Comparison of ENCODE assay signal across 15 mouse cellular contexts in genomic region chr15:61440284-61440683, GRCm38 (mm10).
DNase-seq lines count a peak whose midpoint lies in the region; ATAC-seq lines count a peak whose summit lies in the region.
"Had no signal": no experiment of that assay in that cellular context is flagged by ENCODE, and none has a peak within 500 bp of the region (broad histone marks: within the 10 kb centered on the region; RNA-seq: fewer than 3 reads in every experiment).

No protein-coding gene starts in this region.

- 69% methylated on average over 2 of the region's 2 CpGs for WGBS in heart, embryonic 10.5 days
- WGBS in intestine, embryonic 15.5 days: 80% methylated on average over 2 of the region's 2 CpGs

- no peaks in the 10 kb centered on the region for H3K36me3 ChIP-seq in heart, embryonic 10.5 days
- H3K36me3 ChIP-seq in intestine, embryonic 15.5 days: no peaks in the 10 kb centered on the region
- H3K36me3 ChIP-seq: embryonic facial prominence, embryonic 15.5 days; heart, embryonic 15.5 days; midbrain, embryonic 10.5 days; stomach, embryonic 15.5 days had no signal

- H3K4me1 ChIP-seq in heart, embryonic 10.5 days: no peaks in the 10 kb centered on the region
- no peaks in the 10 kb centered on the region for H3K4me1 ChIP-seq in intestine, embryonic 15.5 days (replicated peaks)
- H3K4me1 ChIP-seq: embryonic facial prominence, embryonic 15.5 days; heart, embryonic 15.5 days; midbrain, embryonic 10.5 days; stomach, embryonic 15.5 days had no signal

- no peak overlapping the region for H3K9ac ChIP-seq in intestine, embryonic 15.5 days
- H3K9ac ChIP-seq: embryonic facial prominence, embryonic 15.5 days; heart, embryonic 15.5 days; stomach, embryonic 15.5 days had no signal

- peak; percentile 14 for DNase-seq in heart, adult 8-10 months (ENCODE audit: low spot score)
- no peak for DNase-seq in heart, embryonic 10.5 days (ENCODE audit: low spot score)
- peak; percentile 59 for DNase-seq in 3T3-L1 (ENCODE audit: low read depth, low spot score)
- DNase-seq in NIH3T3 (ENCODE audit: low read depth): peak; percentile 18
- DNase-seq in kidney, postnatal 10 days: peak; percentile 21
- DNase-seq in layer of hippocampus, adult 18-20 months (ENCODE audit: low spot score in 2 of 2): no peak
- DNase-seq: cerebellum, adult 8-10 months; gastrocnemius, postnatal 36 days; right cerebral cortex, postnatal 4 days had no signal

- H3K27me3 ChIP-seq in heart, embryonic 10.5 days (ENCODE audit: insufficient read depth, poor library complexity, severe bottlenecking): no peaks in the 10 kb centered on the region
- H3K27me3 ChIP-seq in intestine, embryonic 15.5 days (replicated peaks): no peaks in the 10 kb centered on the region
- H3K27me3 ChIP-seq: embryonic facial prominence, embryonic 15.5 days; heart, embryonic 15.5 days; stomach, embryonic 15.5 days had no signal

- no peak overlapping the region for H3K4me2 ChIP-seq in intestine, embryonic 15.5 days (replicated peaks)
- H3K4me2 ChIP-seq: embryonic facial prominence, embryonic 15.5 days; heart, embryonic 15.5 days; stomach, embryonic 15.5 days had no signal

- no peak for ATAC-seq in intestine, embryonic 15.5 days
- ATAC-seq: hindbrain, embryonic 16.5 days had no signal

- H3K9me3 ChIP-seq in heart, embryonic 10.5 days: no peaks in the 10 kb centered on the region
- no peaks in the 10 kb centered on the region for H3K9me3 ChIP-seq in intestine, embryonic 15.5 days
- H3K9me3 ChIP-seq: embryonic facial prominence, embryonic 15.5 days; heart, embryonic 15.5 days; midbrain, embryonic 10.5 days; stomach, embryonic 15.5 days had no signal

- H3K4me3 ChIP-seq in heart, embryonic 10.5 days: no peak overlapping the region
- H3K4me3 ChIP-seq in intestine, embryonic 15.5 days (replicated peaks): no peak overlapping the region
- H3K4me3 ChIP-seq: embryonic facial prominence, embryonic 15.5 days; heart, embryonic 15.5 days; midbrain, embryonic 10.5 days; stomach, embryonic 15.5 days had no signal

- no peak overlapping the region for H3K27ac ChIP-seq in heart, embryonic 10.5 days
- H3K27ac ChIP-seq in intestine, embryonic 15.5 days: no peak overlapping the region
- H3K27ac ChIP-seq: embryonic facial prominence, embryonic 15.5 days; heart, embryonic 15.5 days; midbrain, embryonic 10.5 days; stomach, embryonic 15.5 days had no signal

Comparison
In these comparisons a context has a peak if more than half of its experiments do, and no peak if none do; other contexts are left out.
1. DNase-seq: peak in heart, adult 8-10 months (single experiment), 3T3-L1 (single experiment), NIH3T3 (single experiment) and kidney, postnatal 10 days (single experiment); none in heart, embryonic 10.5 days (single experiment) and layer of hippocampus, adult 18-20 months (0 of 2).